Comparison of ENCODE assay signal across 8 mouse cellular contexts in genomic region chr6:125191332-125192015, GRCm38 (mm10). TPM values are rescaled to one million over a fixed set of nuclear protein-coding genes. Genes with fewer than 3 reads are reported as not detected.
DNase-seq lines count a peak whose midpoint lies in the region; ATAC-seq and TF ChIP-seq lines count a peak whose summit lies in the region.

Gene Ncapd2, minus strand, starts transcription at chr6:125191701.
Gene Mrpl51, plus strand, starts transcription at chr6:125191801.

- no peak for TF ChIP-seq CTCF in G1E (IDR thresholded peaks at IDR 0.05; ENCODE audit: low read depth, low read length)
- peak; percentile 55 for TF ChIP-seq CTCF in layer of hippocampus, adult 2 months (conservative IDR thresholded peaks at IDR 0.05)
- TF ChIP-seq CTCF in lung, embryonic 14.5 days (IDR thresholded peaks at IDR 0.05; ENCODE audit: low read depth): no peak; the same call in none of the 2 replicates
- TF ChIP-seq CTCF in olfactory bulb, adult 2 months (IDR thresholded peaks at IDR 0.05; ENCODE audit: insufficient read depth, low read depth, low read length): no peak
- peak; percentile 57; the same call in 1 of the 2 replicates for TF ChIP-seq CTCF in thymus, adult 2 months (IDR thresholded peaks at IDR 0.05; ENCODE audit: borderline replicate concordance, control insufficient read depth, extremely low read depth, insufficient read depth, low read length, poor library complexity)

- H3K9me3 ChIP-seq in G1E (replicated peaks): no peaks in the 10 kb centered on the region
- no peaks in the 10 kb centered on the region for H3K9me3 ChIP-seq in forebrain, embryonic 16.5 days (ENCODE audit: control insufficient read depth, low read length)
- no peaks in the 10 kb centered on the region for H3K9me3 ChIP-seq in lung, embryonic 14.5 days (ENCODE audit: low read depth, low read length)

- H3K4me2 ChIP-seq in forebrain, embryonic 16.5 days (ENCODE audit: low read length): peak within 1 kb of the TSS; percentile 95
- H3K4me2 ChIP-seq in lung, embryonic 14.5 days: peak within 1 kb of the TSS; percentile 78

- H3K4me3 ChIP-seq in G1E (ENCODE audit: low read depth, low read length): peak within 1 kb of the TSS; percentile 88
- peak within 1 kb of the TSS; percentile 89 for H3K4me3 ChIP-seq in forebrain, embryonic 16.5 days (replicated peaks; ENCODE audit: low read length)
- H3K4me3 ChIP-seq in layer of hippocampus, adult 2 months: peak within 1 kb of the TSS; percentile 98
- H3K4me3 ChIP-seq in lung, embryonic 14.5 days (ENCODE audit: low read depth, low read length): peak within 1 kb of the TSS; percentile 71
- H3K4me3 ChIP-seq in olfactory bulb, adult 2 months (ENCODE audit: insufficient read depth, low read depth, low read length): peak within 1 kb of the TSS; percentile 91
- peak within 1 kb of the TSS; percentile 86 for H3K4me3 ChIP-seq in thymus, adult 2 months (ENCODE audit: control insufficient read depth, insufficient read depth, low read length)

- DNase-seq in G1E (ENCODE audit: low spot score): peak; percentile 85
- peak; percentile 97 to 98 for DNase-seq in cerebellum, adult 18-20 months
- DNase-seq in heart, postnatal 36 days: peak; percentile 95 to 97
- DNase-seq in layer of hippocampus, adult 2 months (ENCODE audit: low spot score in 2 of 2): peak; percentile 97 to 98
- peak; percentile 99 for DNase-seq in lung, embryonic 14.5 days
- peak; percentile 96 for DNase-seq in thymus, adult 2 months

- no peaks in the 10 kb centered on the region for H3K27me3 ChIP-seq in G1E (ENCODE audit: insufficient read depth, low read length)
- H3K27me3 ChIP-seq in forebrain, embryonic 16.5 days (replicated peaks; ENCODE audit: control insufficient read depth, insufficient read depth, low read length): no peaks in the 10 kb centered on the region
- H3K27me3 ChIP-seq in lung, embryonic 14.5 days (ENCODE audit: insufficient read depth, low read length): no peaks in the 10 kb centered on the region
- no peaks in the 10 kb centered on the region for H3K27me3 ChIP-seq in thymus, adult 2 months (ENCODE audit: control insufficient read depth, insufficient read depth, low read length)

- H3K27ac ChIP-seq in forebrain, embryonic 16.5 days (ENCODE audit: low read length): peak within 1 kb of the TSS; percentile 100
- H3K27ac ChIP-seq in layer of hippocampus, adult 2 months: peak within 1 kb of the TSS; percentile 98
- peak within 1 kb of the TSS; percentile 100 for H3K27ac ChIP-seq in lung, embryonic 14.5 days (ENCODE audit: low read depth)
- H3K27ac ChIP-seq in olfactory bulb, adult 2 months (ENCODE audit: insufficient read depth, low read depth, low read length): peak within 1 kb of the TSS; percentile 87
- peak within 1 kb of the TSS; percentile 86 for H3K27ac ChIP-seq in thymus, adult 2 months (ENCODE audit: control insufficient read depth, insufficient read depth, low read length)

- H3K36me3 ChIP-seq in G1E (replicated peaks): peaks cover 61% of the 10 kb centered on the region
- H3K36me3 ChIP-seq in forebrain, embryonic 16.5 days (ENCODE audit: control insufficient read depth, insufficient read depth): peaks cover 11% of the 10 kb centered on the region; the same call in 1 of the 2 replicates
- H3K36me3 ChIP-seq in lung, embryonic 14.5 days (ENCODE audit: insufficient read depth): peaks cover 56% of the 10 kb centered on the region
- H3K36me3 ChIP-seq in thymus, adult 2 months (ENCODE audit: control insufficient read depth, insufficient read depth, low read length): peaks cover 17% of the 10 kb centered on the region

- no peak for TF ChIP-seq POLR2A in olfactory bulb, adult 2 months (IDR thresholded peaks at IDR 0.05; ENCODE audit: insufficient read depth, low read depth, low read length)
- 0 out of 2 replicates have a peak, but pooled peaks have one; percentile 19 for TF ChIP-seq POLR2A in thymus, adult 2 months (IDR thresholded peaks at IDR 0.05; ENCODE audit: control insufficient read depth, extremely low read depth, insufficient read depth, low read length, poor library complexity)

- peaks cover 28% of the 10 kb centered on the region for H3K4me1 ChIP-seq in G1E (ENCODE audit: insufficient read depth, low read depth, low read length)
- peaks cover 17% of the 10 kb centered on the region for H3K4me1 ChIP-seq in forebrain, embryonic 16.5 days (replicated peaks; ENCODE audit: control insufficient read depth, insufficient read depth, low read length)
- peaks cover 6% of the 10 kb centered on the region; the same call in 1 of the 2 replicates for H3K4me1 ChIP-seq in lung, embryonic 14.5 days (ENCODE audit: insufficient read depth)
- H3K4me1 ChIP-seq in olfactory bulb, adult 2 months (ENCODE audit: control insufficient read depth, insufficient read depth, low read length): peaks cover 5% of the 10 kb centered on the region; the same call in 1 of the 2 replicates
- H3K4me1 ChIP-seq in thymus, adult 2 months (replicated peaks; ENCODE audit: control insufficient read depth, insufficient read depth, low read length): peaks cover 2% of the 10 kb centered on the region

- peak within 1 kb of the TSS; percentile 83 for H3K9ac ChIP-seq in forebrain, embryonic 16.5 days (replicated peaks; ENCODE audit: low read depth, low read length)
- peak within 1 kb of the TSS; percentile 84 for H3K9ac ChIP-seq in lung, embryonic 14.5 days

- intact Hi-C loops in heart, postnatal 36 days (cut with DNase I): loop anchor here (2.0 kb wide), 2 partner anchors 23 to 27 kb away; no protein-coding TSS in a partner anchor

- under 1% methylated on average over 54 of the region's 54 CpGs for WGBS in forebrain, embryonic 16.5 days
- WGBS in lung, embryonic 14.5 days: under 1% methylated on average over 54 of the region's 54 CpGs
- under 1% methylated on average over 54 of the region's 54 CpGs for WGBS in olfactory bulb, adult 2 months
- under 1% methylated on average over 54 of the region's 54 CpGs for WGBS in thymus, adult 2 months

- ATAC-seq in G1E (ENCODE audit: extremely low read depth, insufficient number of reproducible peaks, low FRiP score, poor library complexity, severe bottlenecking): peak; percentile 80
- ATAC-seq in forebrain, embryonic 16.5 days: peak; percentile 97
- peak; percentile 96 for ATAC-seq in lung, embryonic 14.5 days (ENCODE audit: insufficient read depth)

RNA-seq across cellular contexts. Expression of gene Ncapd2, which starts in this region (rescaled TPM):
- total RNA-seq in G1E (2014; fragmentation: Nextera tagmentation) (494 and 557 TPM in 2 replicates), G1E (2017) (211 and 243 TPM in 2 replicates)
- 269 and 275 TPM in 2 replicates for polyA plus RNA-seq in G1E (2012)
- 91.4 and 91.6 TPM in 2 replicates for polyA plus RNA-seq in forebrain, embryonic 16.5 days (2015; fragmentation: Nextera tagmentation; extraction: Ambion mirVana)
- 10 to 100 TPM; 20.8 to 25.3 TPM for total RNA-seq in heart, postnatal 36 days (2021)
- total RNA-seq in layer of hippocampus, adult 2 months (2021): 10 to 100 TPM; 24.3 to 28.5 TPM
- 151 and 167 TPM in 2 replicates for polyA plus RNA-seq in lung, embryonic 14.5 days (2014; fragmentation: Nextera tagmentation; extraction: Ambion mirVana)
- not detected in 2 replicates for polyA plus RNA-seq in olfactory bulb, adult 2 months (2012; ENCODE audit: insufficient read depth, insufficient read length, low replicate concordance, missing spikeins)
- polyA plus RNA-seq in thymus, adult 2 months (2012; rRNA removed): 430 and 598 TPM in 2 replicates

RNA-seq across cellular contexts. Expression of gene Mrpl51, which starts in this region (rescaled TPM):
- total RNA-seq in G1E (2014; fragmentation: Nextera tagmentation) (51.3 and 59.6 TPM in 2 replicates), G1E (2017) (143 and 156 TPM in 2 replicates)
- polyA plus RNA-seq in G1E (2012): 114 and 162 TPM in 2 replicates
- 137 and 140 TPM in 2 replicates for polyA plus RNA-seq in forebrain, embryonic 16.5 days (2015; fragmentation: Nextera tagmentation; extraction: Ambion mirVana)
- 100 to 1,000 TPM; 308 to 334 TPM for total RNA-seq in heart, postnatal 36 days (2021)
- 10 to 100 TPM; 70.8 to 75.3 TPM for total RNA-seq in layer of hippocampus, adult 2 months (2021)
- 202 and 205 TPM in 2 replicates for polyA plus RNA-seq in lung, embryonic 14.5 days (2014; fragmentation: Nextera tagmentation; extraction: Ambion mirVana)
- not detected in 2 replicates for polyA plus RNA-seq in olfactory bulb, adult 2 months (2012; ENCODE audit: insufficient read depth, insufficient read length, low replicate concordance, missing spikeins)
- polyA plus RNA-seq in thymus, adult 2 months (2012; rRNA removed): 68.1 and 70.7 TPM in 2 replicates

Comparison
In these comparisons a context has a peak if more than half of its experiments do, and no peak if none do; other contexts are left out.
1. Peak in every context shown above with its lines: DNase-seq, ATAC-seq, H3K4me3 ChIP-seq and H3K27ac ChIP-seq.
2. RNA of gene Ncapd2 (total RNA-seq): 211 to 557 TPM in G1E; 24.3 to 28.5 TPM in layer of hippocampus, adult 2 months and 20.8 to 25.3 TPM in heart, postnatal 36 days; every median in the first group is over 4 times any median in the second.
3. RNA of gene Mrpl51 (polyA plus RNA-seq): 202 to 205 TPM in lung, embryonic 14.5 days, 137 to 140 TPM in forebrain, embryonic 16.5 days, 114 to 162 TPM in G1E and 68.1 to 70.7 TPM in thymus, adult 2 months; not detected in olfactory bulb, adult 2 months; every median in the first group is over 10 times any median in the second.
4. CTCF ChIP-seq: peak in layer of hippocampus, adult 2 months (single experiment) and thymus, adult 2 months (single experiment); none in G1E (single experiment), lung, embryonic 14.5 days (single experiment) and olfactory bulb, adult 2 months (single experiment).